Mouse (Mus musculus): ENCODE results near the gene Poc1a.

GRCm38 (mm10) chr9:106399808-106400207, 118.9 kb downstream of the Poc1a start:
- no peak for TF ChIP-seq CTCF (IDR thresholded peaks at IDR 0.05; ENCODE audit: control insufficient read depth, insufficient read depth, insufficient read length)
- TF ChIP-seq MYOD1 (IDR thresholded peaks at IDR 0.05; ENCODE audit: control insufficient read depth, insufficient read length, low read depth): no peak
- TF ChIP-seq MAX (IDR thresholded peaks at IDR 0.05): no peak
- no peak for TF ChIP-seq CEBPB (IDR thresholded peaks at IDR 0.05; ENCODE audit: low read depth)
- no peak for TF ChIP-seq USF1 (IDR thresholded peaks at IDR 0.05; ENCODE audit: low read depth)
